Mouse (Mus musculus) thymus, adult 2 months (tissue): Measurements from ENCODE around the gene Tor1aip2. TPM values are rescaled to one million over a fixed set of nuclear protein-coding genes. Genes with fewer than 3 reads are reported as not detected.

ENCODE experiments used
- DNase-seq: peaks from one replicate; pipeline ENCODE4 v3.0.0; 2021
- H3K27ac ChIP-seq: fragments of 200-500 bp; 2 replicates; pipeline ENCODE4 v1.5.1; 2012; ENCODE audit warnings: low read length, control low read depth; ENCODE audit not compliant: control insufficient read depth, insufficient read depth
- H3K27me3 ChIP-seq: fragments of 200-500 bp; 2 replicates; pipeline ENCODE4 v1.6.1; 2012; ENCODE audit warnings: mild to moderate bottlenecking, low read length, moderate library complexity, mixed read lengths; ENCODE audit not compliant: control insufficient read depth, insufficient read depth
- H3K36me3 ChIP-seq: fragments of 200-500 bp; 2 replicates; pipeline ENCODE4 v1.6.1; 2012; ENCODE audit warnings: mild to moderate bottlenecking, low read length, moderate library complexity; ENCODE audit not compliant: control insufficient read depth, insufficient read depth
- H3K4me1 ChIP-seq: fragments of 200-500 bp; replicated peaks from 2 replicates; pipeline ENCODE4 v1.6.1; 2012; ENCODE audit warnings: low read length; ENCODE audit not compliant: control insufficient read depth, insufficient read depth
- H3K4me3 ChIP-seq: fragments of 200-500 bp; 2 replicates; pipeline ENCODE4 v1.5.1; 2012; ENCODE audit warnings: mild to moderate bottlenecking, low read length, control low read depth, moderate library complexity; ENCODE audit not compliant: control insufficient read depth, insufficient read depth
- CTCF ChIP-seq: fragments of 200-500 bp; IDR thresholded peaks from 2 replicates; pipeline ENCODE4 v1.5.1; 2012; ENCODE audit warnings: mild to moderate bottlenecking, control low read depth, low read length, moderate library complexity, borderline replicate concordance; ENCODE audit not compliant: control insufficient read depth, poor library complexity, insufficient read depth; ENCODE audit errors: extremely low read depth
- POLR2A ChIP-seq: fragments of 200-500 bp; IDR thresholded peaks from 2 replicates; pipeline ENCODE4 v1.6.1; 2012; ENCODE audit warnings: mild to moderate bottlenecking, low read length, control low read depth, moderate library complexity; ENCODE audit not compliant: control insufficient read depth, poor library complexity, insufficient read depth; ENCODE audit errors: extremely low read depth
- WGBS: fragments of 180-500 bp; shearing (Covaris S2); methylation state at CpG from one replicate; pipeline ENCODE4 v1.1.7; 2018; 5-methylcytosine and 5-hydroxymethylcytosine counted together
- polyA plus RNA-seq: library from polyadenylated mRNA; depleted of rRNA; stranded (reverse); fragments of >200 nt; gene quantifications from 2 replicates; pipeline ENCODE4 v1.2.3, GENCODE M21; 2012

Gene Tor1aip2
- polyA plus RNA-seq, 1 experiment, result 107 TPM

DNA sequence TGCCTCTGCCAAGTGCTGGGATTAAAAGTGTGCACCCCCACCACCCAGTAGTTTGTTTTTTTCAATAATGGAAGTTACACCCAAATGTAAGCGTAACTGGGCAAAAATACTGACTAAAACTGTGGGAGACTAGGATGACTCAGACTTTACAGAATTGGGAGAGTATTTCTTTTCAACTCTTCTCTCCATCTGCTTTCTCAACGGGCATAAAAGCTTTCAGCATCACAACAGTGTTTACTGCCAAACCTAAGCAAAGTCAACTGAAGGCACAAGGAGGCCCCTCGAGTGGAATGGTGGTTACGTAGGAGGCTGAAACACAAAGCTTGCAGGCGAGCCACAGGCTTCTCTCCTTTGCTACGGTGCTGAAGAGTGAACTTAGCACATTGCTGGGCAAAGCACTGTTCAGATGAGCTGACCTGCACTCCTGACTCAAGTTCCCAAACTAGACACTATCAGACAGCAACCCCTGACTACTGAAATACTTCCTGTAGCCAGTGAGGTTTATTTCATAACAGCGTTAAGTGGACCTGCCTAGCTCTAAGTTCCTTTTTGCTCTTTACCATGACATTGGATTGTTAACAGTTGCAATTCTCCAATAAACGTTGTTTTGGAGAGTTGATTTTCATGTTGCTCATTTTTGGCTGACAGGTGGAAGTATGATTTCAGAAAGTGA lies 10.2 kb upstream of the Tor1aip2 start:
- WGBS, result 87% methylated on average over 8 of the region's 8 CpGs
- no peak for DNase-seq
- Histone ChIP-seq H3K27me3 (no peaks in the 10 kb centered on the region), H3K4me3 (no peak overlapping the region), H3K27ac (no peak overlapping the region), H3K36me3 (peaks cover 68% of the 10 kb centered on the region), H3K4me1 (no peaks in the 10 kb centered on the region; the same call in 1 of the 2 replicates)
- TF ChIP-seq CTCF (no peak), POLR2A (no peak)

DNA sequence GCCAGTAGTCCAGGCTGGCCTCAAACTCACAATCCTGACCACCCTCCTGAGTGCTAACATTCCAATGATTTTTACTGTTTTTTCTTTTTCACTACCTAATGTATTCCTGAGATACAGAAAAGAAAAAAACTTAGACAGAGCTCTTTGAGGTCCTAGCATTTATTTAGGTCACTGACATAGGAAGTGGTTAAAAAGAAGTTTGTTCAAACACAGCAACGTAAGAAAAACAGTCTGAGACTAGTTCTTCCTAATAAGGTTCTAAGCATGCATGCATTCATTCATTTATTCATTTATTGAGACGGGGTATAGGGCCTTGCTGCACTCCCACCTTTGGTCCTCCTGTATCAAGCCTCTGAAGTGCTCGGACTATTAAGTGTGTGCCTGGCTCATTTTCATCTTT lies 7.4 kb upstream of the Tor1aip2 start:
- TF ChIP-seq CTCF (no peak), POLR2A (no peak)
- H3K4me3 ChIP-seq, result no peak overlapping the region
- DNase-seq, result no peak
- peak overlapping the region; percentile 65 for H3K27ac ChIP-seq
- peaks cover 73% of the 10 kb centered on the region for H3K36me3 ChIP-seq
- no peaks in the 10 kb centered on the region for H3K27me3 ChIP-seq
- WGBS, result 60% methylated on average over 3 of the region's 3 CpGs
- no peaks in the 10 kb centered on the region; the same call in 1 of the 2 replicates for H3K4me1 ChIP-seq

DNA sequence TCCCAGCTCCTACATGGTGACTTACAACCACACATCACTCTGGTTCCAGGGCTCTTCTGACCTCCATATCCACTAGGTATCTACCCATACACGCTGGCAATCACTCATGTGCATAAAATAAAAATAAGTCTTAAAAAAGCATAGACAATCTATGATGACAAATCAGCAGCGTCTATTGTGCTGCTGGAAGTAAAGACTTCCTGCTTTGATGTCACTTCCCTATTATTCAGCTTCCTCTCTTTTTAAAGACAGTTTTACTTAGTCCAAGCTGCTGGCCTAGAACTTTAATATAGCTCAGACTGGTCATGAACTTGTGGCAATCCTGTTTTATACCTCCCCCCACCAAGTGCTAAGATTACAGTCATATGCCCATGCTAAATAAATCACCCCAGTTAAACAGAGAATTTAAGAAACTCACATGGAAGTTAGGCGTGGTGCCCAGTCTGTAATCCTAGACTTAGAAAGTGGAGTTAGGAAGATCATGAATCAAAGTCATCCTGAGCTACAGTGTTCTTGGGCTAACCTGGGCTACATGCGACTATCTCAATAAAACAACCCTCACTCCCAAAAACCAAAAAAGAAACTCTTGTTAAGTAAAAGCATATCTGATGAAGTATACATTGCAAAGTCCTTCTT lies 6.7 kb upstream of the Tor1aip2 start:
- WGBS, result 77% methylated on average over 4 of the region's 4 CpGs
- Histone ChIP-seq H3K4me1 (no peaks in the 10 kb centered on the region; the same call in 1 of the 2 replicates), H3K27me3 (no peaks in the 10 kb centered on the region), H3K27ac (peak overlapping the region; percentile 65), H3K4me3 (no peak overlapping the region), H3K36me3 (peaks cover 76% of the 10 kb centered on the region)
- DNase-seq, result no peak
- no peak for TF ChIP-seq CTCF

DNA sequence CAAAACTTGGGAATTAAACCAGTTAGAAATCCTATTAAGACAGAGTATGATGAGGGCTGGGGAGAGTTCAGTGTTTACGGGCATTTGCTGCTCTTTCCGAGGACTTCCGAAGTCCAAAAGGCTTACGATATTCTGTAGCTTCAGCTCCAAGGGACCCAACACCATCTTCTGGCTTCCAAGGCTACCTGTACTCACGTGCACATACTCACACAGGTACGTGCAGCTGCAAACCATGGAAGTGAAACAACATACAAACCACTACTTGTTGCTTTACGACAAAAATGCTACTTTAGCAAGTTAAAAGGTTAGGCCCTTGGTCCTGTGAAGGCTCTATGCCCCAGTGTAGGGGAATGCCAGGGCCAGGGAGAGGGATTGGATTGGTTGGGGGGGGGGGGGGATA lies 1.3 kb upstream of the Tor1aip2 start:
- H3K4me3 ChIP-seq, result no peak overlapping the region

DNA sequence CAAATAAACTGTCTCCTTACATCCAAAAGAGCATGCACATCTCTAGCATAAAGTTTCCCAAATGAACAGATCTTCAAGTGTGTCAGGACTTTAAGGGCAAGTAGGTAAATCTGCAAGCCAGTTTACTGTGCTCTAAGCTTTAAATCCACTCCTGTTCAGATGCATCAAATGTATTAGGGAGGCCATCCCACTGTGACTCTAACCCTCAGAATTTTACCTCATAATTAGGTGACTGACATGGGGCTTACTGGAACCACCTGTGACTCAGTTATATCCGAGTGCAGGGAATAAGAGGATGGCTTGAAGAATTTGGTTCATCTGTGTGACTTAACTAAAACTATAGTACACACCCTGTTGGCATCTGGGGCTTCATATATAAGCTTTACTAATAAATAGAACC lies 542 bp upstream of the Tor1aip2 start:
- DNase-seq, result no peak
- Histone ChIP-seq H3K27ac (no peak overlapping the region; the same call in 1 of the 2 replicates), H3K36me3 (peaks cover 39% of the 10 kb centered on the region), H3K4me1 (0 out of 2 replicates have a peak, but pooled peaks cover 2% of the 10 kb centered on the region), H3K27me3 (no peaks in the 10 kb centered on the region), H3K4me3 (no peak overlapping the region)
- TF ChIP-seq POLR2A, result no peak
- TF ChIP-seq CTCF, result no peak
- 16% methylated on average over 1 of the region's 1 CpGs for WGBS

More for the DNA sequence above, 1.3 kb upstream of the Tor1aip2 start:
- H3K27me3 ChIP-seq, result no peaks in the 10 kb centered on the region
- DNase-seq, result no peak
- H3K4me1 ChIP-seq, result 0 out of 2 replicates have a peak, but pooled peaks cover 2% of the 10 kb centered on the region
- H3K36me3 ChIP-seq, result peaks cover 45% of the 10 kb centered on the region
- H3K27ac ChIP-seq, result no peak overlapping the region
- TF ChIP-seq CTCF (no peak), POLR2A (no peak)
- WGBS, result 95% methylated on average over 7 of the region's 7 CpGs

DNA sequence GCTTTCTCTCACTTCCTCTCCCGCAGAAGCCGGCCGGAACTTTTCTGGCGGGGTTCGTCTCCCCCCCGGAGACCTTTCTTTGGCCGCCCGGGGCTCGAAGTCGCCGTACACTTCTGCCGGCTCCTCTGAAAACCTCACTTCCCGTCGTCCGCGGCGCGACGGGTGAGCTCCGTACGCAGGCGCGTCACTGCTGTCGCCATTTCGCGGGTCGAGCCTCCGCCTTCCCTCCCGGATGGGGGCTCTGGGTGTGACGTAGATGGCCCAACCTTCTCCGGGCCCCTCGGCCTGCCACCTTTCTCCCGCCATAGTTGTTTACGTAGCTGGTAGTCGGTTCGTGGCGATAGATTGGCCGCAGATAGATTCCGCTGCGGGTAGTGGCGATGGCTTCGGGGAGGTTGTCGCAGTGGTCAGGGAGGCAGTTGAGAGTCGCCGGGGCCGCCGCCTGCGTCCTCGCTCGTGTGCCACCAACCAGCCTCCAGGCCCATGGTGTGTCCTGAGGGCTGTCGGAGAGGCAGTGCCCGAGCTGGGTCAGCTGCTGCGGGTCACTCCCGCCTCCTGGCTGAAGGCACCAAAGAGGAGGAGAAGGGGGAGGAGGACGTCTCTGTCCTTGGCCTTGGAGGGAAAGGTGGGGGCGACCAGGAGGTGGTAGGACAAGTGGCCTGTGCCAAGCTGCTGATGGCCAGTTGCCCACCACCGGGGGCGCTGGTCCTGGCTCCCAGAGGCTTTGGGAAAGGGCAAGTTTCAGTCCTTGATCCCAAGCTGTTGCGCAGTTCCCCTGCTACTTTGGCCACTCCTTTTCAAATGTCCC lies 931 bp downstream of the Tor1aip2 start, which contains the start of gene Tor1aip1:
Gene Tor1aip1, minus strand, starts transcription at position 551 of the 808 bp plus-strand sequence.
- no peaks in the 10 kb centered on the region for H3K27me3 ChIP-seq
- peak within 1 kb of the TSS; percentile 90 for H3K27ac ChIP-seq
- whole genome bisulfite sequencing, result under 1% methylated on average over 59 of the region's 59 CpGs
- DNase-seq, result peak; percentile 97
- H3K36me3 ChIP-seq, result peaks cover 24% of the 10 kb centered on the region
- 0 out of 2 replicates have a peak, but pooled peaks cover 2% of the 10 kb centered on the region for H3K4me1 ChIP-seq
- peak within 1 kb of the TSS; percentile 75 for H3K4me3 ChIP-seq
- peak; percentile 89 for TF ChIP-seq POLR2A
- TF ChIP-seq CTCF, result peak; percentile 88
